Mouse (Mus musculus): Measurements from ENCODE around the gene Pkm. TPM values are rescaled to one million over a fixed set of nuclear protein-coding genes. Genes with fewer than 3 reads are reported as not detected.
A peak's percentile ranks its signal among the peaks of the same experiment; 100 is the strongest.

Pkm gene
- total and polyA plus RNA-seq, 2 experiments from 2014 or later: 1,312 to 1,588 TPM

- H3K9me3 ChIP-seq (replicated peaks; ENCODE audit: control insufficient read depth, low read length): no peaks in the 10 kb centered on the region
- H3K27me3 ChIP-seq (ENCODE audit: control insufficient read depth, insufficient read depth, low read length): no peaks in the 10 kb centered on the region
- H3K27ac ChIP-seq (ENCODE audit: low read depth): peak overlapping the region; percentile 98
- peaks cover 59% of the 10 kb centered on the region for H3K4me1 ChIP-seq (ENCODE audit: control insufficient read depth, insufficient read depth)
- WGBS: 26% methylated on average over 6 of the region's 6 CpGs
- H3K4me2 ChIP-seq (ENCODE audit: low read depth, low read length): peak overlapping the region; percentile 63
- H3K36me3 ChIP-seq (replicated peaks; ENCODE audit: control insufficient read depth, insufficient read depth, low read length): peaks cover 18% of the 10 kb centered on the region
- DNase-seq (ENCODE audit: low spot score) (no peak), ATAC-seq (ENCODE audit: insufficient read depth, low read depth) (no peak)
- H3K9ac ChIP-seq (replicated peaks; ENCODE audit: low read depth, low read length): 0 out of 2 replicates have a peak overlapping the region, but pooled peaks have one; percentile 4
- H3K4me3 ChIP-seq (ENCODE audit: low read depth, low read length): no peak overlapping the region
- no peak for TF ChIP-seq CTCF (IDR thresholded peaks at IDR 0.05; ENCODE audit: low read depth)
- TF ChIP-seq EP300 (IDR thresholded peaks at IDR 0.05; ENCODE audit: low read depth): no peak
Measured at GRCm38 (mm10) chr9:59661298-59661975, 5.3 kb downstream of the Pkm start.

- no peaks in the 10 kb centered on the region for H3K27me3 ChIP-seq (ENCODE audit: control insufficient read depth, insufficient read depth, low read length)
- TF ChIP-seq EP300 (IDR thresholded peaks at IDR 0.05; ENCODE audit: low read depth) (no peak), CTCF (IDR thresholded peaks at IDR 0.05; ENCODE audit: low read depth) (no peak)
- no peaks in the 10 kb centered on the region for H3K9me3 ChIP-seq (replicated peaks; ENCODE audit: control insufficient read depth, low read length)
- no peak overlapping the region for H3K4me3 ChIP-seq (ENCODE audit: low read depth, low read length)
- WGBS: 52% methylated on average over 7 of the region's 7 CpGs
- no peak for ATAC-seq (ENCODE audit: insufficient read depth, low read depth)
- H3K36me3 ChIP-seq (replicated peaks; ENCODE audit: control insufficient read depth, insufficient read depth, low read length): peaks cover 35% of the 10 kb centered on the region
- no peak for DNase-seq (ENCODE audit: low spot score)
- peaks cover 69% of the 10 kb centered on the region for H3K4me1 ChIP-seq (ENCODE audit: control insufficient read depth, insufficient read depth)
- H3K27ac ChIP-seq (ENCODE audit: low read depth): peak overlapping the region; percentile 98
- no peak overlapping the region for H3K4me2 ChIP-seq (ENCODE audit: low read depth, low read length)
- no peak overlapping the region for H3K9ac ChIP-seq (replicated peaks; ENCODE audit: low read depth, low read length)
Measured at GRCm38 (mm10) chr9:59663226-59663625, 7.1 kb downstream of the Pkm start.

- DNase-seq (ENCODE audit: low spot score) (no peak), ATAC-seq (ENCODE audit: insufficient read depth, low read depth) (no peak)
- H3K4me2 ChIP-seq (ENCODE audit: low read depth, low read length): no peak overlapping the region
- WGBS: 31% methylated on average over 3 of the region's 3 CpGs
- H3K4me3 ChIP-seq (ENCODE audit: low read depth, low read length): no peak overlapping the region
- H3K36me3 ChIP-seq (replicated peaks; ENCODE audit: control insufficient read depth, insufficient read depth, low read length): peaks cover 43% of the 10 kb centered on the region
- H3K27ac ChIP-seq (ENCODE audit: low read depth): peak overlapping the region; percentile 98
- no peak overlapping the region for H3K9ac ChIP-seq (replicated peaks; ENCODE audit: low read depth, low read length)
- H3K27me3 ChIP-seq (ENCODE audit: control insufficient read depth, insufficient read depth, low read length): no peaks in the 10 kb centered on the region
- no peaks in the 10 kb centered on the region for H3K9me3 ChIP-seq (replicated peaks; ENCODE audit: control insufficient read depth, low read length)
- no peak for TF ChIP-seq CTCF (IDR thresholded peaks at IDR 0.05; ENCODE audit: low read depth)
- TF ChIP-seq EP300 (IDR thresholded peaks at IDR 0.05; ENCODE audit: low read depth): no peak
- H3K4me1 ChIP-seq (ENCODE audit: control insufficient read depth, insufficient read depth): peaks cover 62% of the 10 kb centered on the region
Measured at GRCm38 (mm10) chr9:59663957-59664356, 7.8 kb downstream of the Pkm start.

- WGBS: 51% methylated on average over 4 of the region's 4 CpGs
- DNase-seq (ENCODE audit: low spot score): no peak
- Histone ChIP-seq H3K36me3 (replicated peaks; ENCODE audit: control insufficient read depth, insufficient read depth, low read length) (peaks cover 51% of the 10 kb centered on the region), H3K9ac (replicated peaks; ENCODE audit: low read depth, low read length) (no peak overlapping the region), H3K4me2 (ENCODE audit: low read depth, low read length) (no peak overlapping the region), H3K27me3 (ENCODE audit: control insufficient read depth, insufficient read depth, low read length) (no peaks in the 10 kb centered on the region), H3K27ac (ENCODE audit: low read depth) (peak overlapping the region; percentile 98), H3K4me3 (ENCODE audit: low read depth, low read length) (no peak overlapping the region), H3K4me1 (ENCODE audit: control insufficient read depth, insufficient read depth) (peaks cover 56% of the 10 kb centered on the region), H3K9me3 (replicated peaks; ENCODE audit: control insufficient read depth, low read length) (no peaks in the 10 kb centered on the region)
- no peak for ATAC-seq (ENCODE audit: insufficient read depth, low read depth)
- TF ChIP-seq CTCF (IDR thresholded peaks at IDR 0.05; ENCODE audit: low read depth) (no peak), EP300 (IDR thresholded peaks at IDR 0.05; ENCODE audit: low read depth) (no peak)
Measured at GRCm38 (mm10) chr9:59664664-59665256, 8.6 kb downstream of the Pkm start.

GRCm38 (mm10) chr9:59666016-59666415 lies 9.8 kb downstream of the Pkm start:
- ATAC-seq (ENCODE audit: insufficient read depth, low read depth) (no peak), DNase-seq (ENCODE audit: low spot score) (no peak)
- Histone ChIP-seq H3K4me2 (ENCODE audit: low read depth, low read length) (no peak overlapping the region), H3K27ac (ENCODE audit: low read depth) (peak overlapping the region; percentile 71), H3K9me3 (replicated peaks; ENCODE audit: control insufficient read depth, low read length) (no peaks in the 10 kb centered on the region), H3K36me3 (replicated peaks; ENCODE audit: control insufficient read depth, insufficient read depth, low read length) (peaks cover 63% of the 10 kb centered on the region), H3K9ac (replicated peaks; ENCODE audit: low read depth, low read length) (no peak overlapping the region), H3K4me3 (ENCODE audit: low read depth, low read length) (no peak overlapping the region), H3K27me3 (ENCODE audit: control insufficient read depth, insufficient read depth, low read length) (no peaks in the 10 kb centered on the region), H3K4me1 (ENCODE audit: control insufficient read depth, insufficient read depth) (peaks cover 44% of the 10 kb centered on the region)
- 73% methylated on average over 8 of the region's 8 CpGs for WGBS
- TF ChIP-seq CTCF (IDR thresholded peaks at IDR 0.05; ENCODE audit: low read depth) (no peak), EP300 (IDR thresholded peaks at IDR 0.05; ENCODE audit: low read depth) (no peak)
